Mouse (Mus musculus): ENCODE results near the gene Top2a. TPM values are rescaled to one million over a fixed set of nuclear protein-coding genes. Genes with fewer than 3 reads are reported as not detected.
"Not testable (repeated sequence)": the region's sequence is repeated elsewhere in the genome, so short reads cannot be mapped to it uniquely, and the experiment has no call there.

The Top2a gene
- polyA plus RNA-seq, 1 experiment from 2014 or later, result 305 TPM

GRCm38 (mm10) chr11:99006788-99007187 lies 17.2 kb downstream of the Top2a start:
- H3K4me2 ChIP-seq (replicated peaks), result no peak overlapping the region
- no peaks in the 10 kb centered on the region for H3K27me3 ChIP-seq
- H3K9me3 ChIP-seq, result no peaks in the 10 kb centered on the region
- H3K4me3 ChIP-seq, result no peak overlapping the region
- WGBS, result 94% methylated on average over 9 of the region's 9 CpGs
- H3K27ac ChIP-seq (replicated peaks), result no peak overlapping the region
- peaks cover 87% of the 10 kb centered on the region for H3K36me3 ChIP-seq
- H3K4me1 ChIP-seq, result no peaks in the 10 kb centered on the region
- no peak overlapping the region for H3K9ac ChIP-seq (replicated peaks)
- ATAC-seq (ENCODE audit: low FRiP score, low read depth), result no peak

GRCm38 (mm10) chr11:98999243-98999642 lies 24.7 kb downstream of the Top2a start:
- 90% methylated on average over 11 of the region's 11 CpGs for WGBS
- no peaks in the 10 kb centered on the region for H3K27me3 ChIP-seq
- no peak overlapping the region for H3K27ac ChIP-seq (replicated peaks)
- no peak overlapping the region for H3K9ac ChIP-seq (replicated peaks)
- H3K4me2 ChIP-seq (replicated peaks), result no peak overlapping the region
- no peaks in the 10 kb centered on the region for H3K9me3 ChIP-seq
- H3K4me1 ChIP-seq, result no peaks in the 10 kb centered on the region
- H3K4me3 ChIP-seq, result no peak overlapping the region
- no peak for ATAC-seq (ENCODE audit: low FRiP score, low read depth)
- H3K36me3 ChIP-seq, result peaks cover 98% of the 10 kb centered on the region

GRCm38 (mm10) chr11:98998776-98999175 lies 25.2 kb downstream of the Top2a start:
- Histone ChIP-seq H3K27me3 (no peaks in the 10 kb centered on the region), H3K4me2 (replicated peaks) (no peak overlapping the region), H3K4me1 (no peaks in the 10 kb centered on the region), H3K27ac (replicated peaks) (no peak overlapping the region), H3K9me3 (no peaks in the 10 kb centered on the region), H3K4me3 (no peak overlapping the region), H3K9ac (replicated peaks) (no peak overlapping the region), H3K36me3 (peaks cover 98% of the 10 kb centered on the region)
- ATAC-seq (ENCODE audit: low FRiP score, low read depth), result no peak

- Histone ChIP-seq H3K4me3 (no peak overlapping the region), H3K4me2 (replicated peaks) (no peak overlapping the region), H3K9me3 (no peaks in the 10 kb centered on the region), H3K36me3 (peaks cover 99% of the 10 kb centered on the region), H3K27me3 (no peaks in the 10 kb centered on the region), H3K4me1 (no peaks in the 10 kb centered on the region), H3K9ac (replicated peaks) (no peak overlapping the region), H3K27ac (replicated peaks) (no peak overlapping the region)
- no peak for ATAC-seq (ENCODE audit: low FRiP score, low read depth)
- WGBS, result 98% methylated on average over 4 of the region's 4 CpGs
Observed at GRCm38 (mm10) chr11:98997659-98998058, 26.3 kb downstream of the Top2a start.

GRCm38 (mm10) chr11:98995987-98996386 lies 28.0 kb downstream of the Top2a start:
- Histone ChIP-seq H3K4me1 (no peaks in the 10 kb centered on the region), H3K9ac (replicated peaks) (no peak overlapping the region), H3K36me3 (peaks cover 92% of the 10 kb centered on the region), H3K4me2 (replicated peaks) (no peak overlapping the region), H3K9me3 (no peaks in the 10 kb centered on the region), H3K4me3 (no peak overlapping the region), H3K27me3 (no peaks in the 10 kb centered on the region), H3K27ac (replicated peaks) (no peak overlapping the region)
- 93% methylated on average over 7 of the region's 7 CpGs for WGBS
- no peak for ATAC-seq (ENCODE audit: low FRiP score, low read depth)

- Histone ChIP-seq H3K4me2 (replicated peaks) (no peak overlapping the region), H3K9ac (replicated peaks) (no peak overlapping the region), H3K4me3 (no peak overlapping the region), H3K36me3 (peaks cover 42% of the 10 kb centered on the region), H3K27ac (replicated peaks) (no peak overlapping the region), H3K4me1 (no peaks in the 10 kb centered on the region), H3K9me3 (no peaks in the 10 kb centered on the region), H3K27me3 (no peaks in the 10 kb centered on the region)
- ATAC-seq (ENCODE audit: low FRiP score, low read depth), result no peak
- WGBS, result 84% methylated on average over 6 of the region's 6 CpGs
Observed at GRCm38 (mm10) chr11:98990866-98991265, 33.1 kb downstream of the Top2a start.

- H3K27me3 ChIP-seq, result peaks cover 20% of the 10 kb centered on the region
- 94% methylated on average over 6 of the region's 6 CpGs for WGBS
- H3K9ac ChIP-seq (replicated peaks); H3K4me1 ChIP-seq; H3K9me3 ChIP-seq; H3K27ac ChIP-seq (replicated peaks); H3K4me3 ChIP-seq; ATAC-seq (ENCODE audit: low FRiP score, low read depth); H3K4me2 ChIP-seq (replicated peaks): not testable (repeated sequence)
- peaks cover 16% of the 10 kb centered on the region for H3K36me3 ChIP-seq
Observed at GRCm38 (mm10) chr11:98988260-98988659, 35.7 kb downstream of the Top2a start.

- WGBS, result 94% methylated on average over 7 of the region's 7 CpGs
- Histone ChIP-seq H3K36me3 (no peaks in the 10 kb centered on the region), H3K27me3 (peaks cover 46% of the 10 kb centered on the region), H3K9ac (replicated peaks) (no peak overlapping the region), H3K4me3 (no peak overlapping the region), H3K4me2 (replicated peaks) (no peak overlapping the region), H3K27ac (replicated peaks) (no peak overlapping the region), H3K9me3 (no peaks in the 10 kb centered on the region), H3K4me1 (peaks cover 18% of the 10 kb centered on the region)
- no peak for ATAC-seq (ENCODE audit: low FRiP score, low read depth)
Observed at GRCm38 (mm10) chr11:98985542-98985941, 38.4 kb downstream of the Top2a start.

GRCm38 (mm10) chr11:98983551-98983950 lies 40.4 kb downstream of the Top2a start:
- Histone ChIP-seq H3K9ac (replicated peaks) (no peak overlapping the region), H3K36me3 (no peaks in the 10 kb centered on the region), H3K4me1 (peaks cover 18% of the 10 kb centered on the region), H3K27me3 (peaks cover 56% of the 10 kb centered on the region), H3K4me3 (no peak overlapping the region), H3K4me2 (replicated peaks) (no peak overlapping the region), H3K27ac (replicated peaks) (no peak overlapping the region), H3K9me3 (no peaks in the 10 kb centered on the region)
- WGBS, result 49% methylated on average over 8 of the region's 8 CpGs
- no peak for ATAC-seq (ENCODE audit: low FRiP score, low read depth)

GRCm38 (mm10) chr11:98982773-98983133 lies 41.2 kb downstream of the Top2a start, which contains the start of gene Gjd3:
Gene Gjd3, minus strand, starts transcription at chr11:98983016.
- H3K4me3 ChIP-seq, result peak within 1 kb of the TSS; percentile 58
- H3K9ac ChIP-seq (replicated peaks), result peak within 1 kb of the TSS; percentile 69
- peaks cover 18% of the 10 kb centered on the region for H3K4me1 ChIP-seq
- H3K27me3 ChIP-seq, result peaks cover 56% of the 10 kb centered on the region
- no peaks in the 10 kb centered on the region for H3K9me3 ChIP-seq
- H3K27ac ChIP-seq (replicated peaks), result peak within 1 kb of the TSS; percentile 81
- ATAC-seq (ENCODE audit: low FRiP score, low read depth), result no peak; the same call in none of the 2 replicates
- peak within 1 kb of the TSS; percentile 85 for H3K4me2 ChIP-seq (replicated peaks)
- H3K36me3 ChIP-seq, result no peaks in the 10 kb centered on the region
- 3% methylated on average over 20 of the region's 28 CpGs for WGBS

- ATAC-seq (ENCODE audit: low FRiP score, low read depth), result peak; percentile 73
- no peaks in the 10 kb centered on the region for H3K9me3 ChIP-seq
- peak overlapping the region; percentile 81 for H3K27ac ChIP-seq (replicated peaks)
- H3K36me3 ChIP-seq, result no peaks in the 10 kb centered on the region
- WGBS, result under 1% methylated on average over 87 of the region's 94 CpGs
- H3K4me3 ChIP-seq, result peak overlapping the region; percentile 58
- H3K4me2 ChIP-seq (replicated peaks), result peak overlapping the region; percentile 85
- H3K9ac ChIP-seq (replicated peaks), result peak overlapping the region; percentile 69
- peaks cover 56% of the 10 kb centered on the region for H3K27me3 ChIP-seq
- peaks cover 18% of the 10 kb centered on the region for H3K4me1 ChIP-seq
Observed at GRCm38 (mm10) chr11:98981997-98982772, 41.8 kb downstream of the Top2a start.

- Histone ChIP-seq H3K4me1 (peaks cover 18% of the 10 kb centered on the region), H3K4me3 (peak overlapping the region; percentile 58), H3K9ac (replicated peaks) (peak overlapping the region; percentile 69; the same call in 1 of the 2 replicates), H3K27ac (replicated peaks) (peak overlapping the region; percentile 81), H3K36me3 (no peaks in the 10 kb centered on the region), H3K9me3 (no peaks in the 10 kb centered on the region), H3K27me3 (peaks cover 56% of the 10 kb centered on the region), H3K4me2 (replicated peaks) (peak overlapping the region; percentile 85)
- WGBS, result 33% methylated on average over 20 of the region's 20 CpGs
- ATAC-seq (ENCODE audit: low FRiP score, low read depth), result no peak; the same call in 1 of the 2 replicates
Observed at GRCm38 (mm10) chr11:98981289-98981996, 42.5 kb downstream of the Top2a start.
